Mouse (Mus musculus) spleen, postnatal 10 days (tissue): Measurements from ENCODE around the gene Gm21985.

Experiments
- DNase-seq, 2 experiments: peaks; one replicate each; pipeline ENCODE4 v3.0.0; 2021 to 2022; ENCODE audit warnings: low spot score in 2 of 2

The Gm21985 gene

DNA sequence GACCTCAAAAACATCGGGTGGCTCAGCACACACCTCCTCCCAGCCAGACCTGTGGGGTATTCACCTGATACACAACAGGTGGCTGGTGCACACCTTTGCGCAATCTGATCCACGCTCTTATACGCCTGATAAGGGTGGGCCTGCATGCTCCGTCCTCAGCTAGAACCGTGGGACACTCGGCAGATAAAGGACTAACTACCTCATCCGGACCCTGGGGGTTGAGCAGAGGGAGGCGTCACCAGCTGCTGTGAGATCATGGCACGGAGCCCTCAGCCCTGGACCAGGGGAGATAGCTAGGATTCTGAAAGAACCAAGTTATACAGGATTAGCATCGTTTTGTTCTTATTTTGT lies at the start of gene Gm21985:
Gene Gm21985, plus strand, starts transcription at position 73 of the 351 bp plus-strand sequence.
- peak; percentile 71 to 83 for DNase-seq

DNA sequence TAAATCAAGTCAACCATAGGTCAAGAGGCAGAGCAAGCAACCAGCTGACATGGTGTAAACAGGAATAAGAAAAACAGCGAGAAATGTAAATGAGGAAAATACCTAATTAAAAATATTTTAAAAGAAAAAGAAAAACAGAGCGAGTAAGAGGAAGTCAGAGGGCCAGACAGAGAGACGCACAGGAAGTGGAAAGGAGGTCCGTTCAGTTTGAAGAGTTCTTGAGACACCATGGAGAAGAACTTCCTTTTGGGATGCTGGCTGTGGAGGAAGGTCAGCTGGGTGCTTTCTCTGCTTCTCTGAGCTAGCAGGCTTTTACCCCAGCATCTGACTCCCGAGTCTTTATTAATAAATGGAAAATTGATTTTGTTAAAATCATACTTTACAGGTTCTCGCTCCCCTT lies 48.5 kb upstream of the Gm21985 start:
- no peak for DNase-seq

- DNase-seq, result no peak
Observed at GRCm38 (mm10) chr2:112220880-112221279, 45.2 kb upstream of the Gm21985 start.

GRCm38 (mm10) chr2:112222607-112223006 lies 43.5 kb upstream of the Gm21985 start:
- no peak for DNase-seq

DNA sequence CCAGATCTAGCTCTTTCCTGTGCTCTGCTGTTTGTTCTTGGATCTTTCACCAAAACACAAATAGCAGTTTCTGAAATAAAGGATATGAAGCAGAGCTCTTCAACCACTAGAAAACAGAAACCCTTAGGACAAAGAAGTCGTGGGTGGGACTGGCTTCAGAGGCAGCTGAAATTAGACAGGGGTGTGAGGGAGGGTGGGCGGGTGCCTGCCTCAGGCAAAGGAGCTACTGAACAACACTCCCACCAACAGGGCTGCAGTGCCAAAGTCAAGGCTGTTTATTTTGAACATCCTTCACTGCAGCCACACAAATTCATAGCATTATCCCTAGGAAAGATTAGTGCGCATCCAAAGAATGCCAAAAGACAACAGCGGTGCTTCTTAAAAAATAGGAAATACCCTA lies 41.8 kb upstream of the Gm21985 start:
- no peak for DNase-seq

- DNase-seq, result no peak
Observed at GRCm38 (mm10) chr2:112232623-112233022, 33.5 kb upstream of the Gm21985 start.

DNA sequence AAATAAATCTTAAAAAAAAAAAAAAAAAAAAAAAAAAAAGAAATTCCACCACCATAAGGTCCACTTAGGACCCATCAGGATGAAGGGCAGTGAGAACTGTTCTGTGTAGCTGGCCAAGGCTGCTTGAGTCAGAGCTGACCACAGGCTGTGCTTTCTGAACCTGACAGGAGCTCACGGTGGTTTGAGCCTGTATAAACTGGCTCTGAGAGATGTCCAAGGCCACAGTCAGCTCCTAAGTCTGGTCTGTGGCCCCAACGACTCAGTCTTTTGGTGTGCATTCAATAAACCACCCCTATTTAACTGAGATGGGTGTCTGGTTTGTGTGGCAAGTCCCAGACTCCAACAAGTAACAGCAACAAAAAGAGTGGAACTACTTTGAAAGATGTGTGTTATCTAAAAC lies 29.5 kb upstream of the Gm21985 start:
- DNase-seq, result no peak

- DNase-seq, result no peak
Observed at GRCm38 (mm10) chr2:112238006-112238405, 28.1 kb upstream of the Gm21985 start.

DNA sequence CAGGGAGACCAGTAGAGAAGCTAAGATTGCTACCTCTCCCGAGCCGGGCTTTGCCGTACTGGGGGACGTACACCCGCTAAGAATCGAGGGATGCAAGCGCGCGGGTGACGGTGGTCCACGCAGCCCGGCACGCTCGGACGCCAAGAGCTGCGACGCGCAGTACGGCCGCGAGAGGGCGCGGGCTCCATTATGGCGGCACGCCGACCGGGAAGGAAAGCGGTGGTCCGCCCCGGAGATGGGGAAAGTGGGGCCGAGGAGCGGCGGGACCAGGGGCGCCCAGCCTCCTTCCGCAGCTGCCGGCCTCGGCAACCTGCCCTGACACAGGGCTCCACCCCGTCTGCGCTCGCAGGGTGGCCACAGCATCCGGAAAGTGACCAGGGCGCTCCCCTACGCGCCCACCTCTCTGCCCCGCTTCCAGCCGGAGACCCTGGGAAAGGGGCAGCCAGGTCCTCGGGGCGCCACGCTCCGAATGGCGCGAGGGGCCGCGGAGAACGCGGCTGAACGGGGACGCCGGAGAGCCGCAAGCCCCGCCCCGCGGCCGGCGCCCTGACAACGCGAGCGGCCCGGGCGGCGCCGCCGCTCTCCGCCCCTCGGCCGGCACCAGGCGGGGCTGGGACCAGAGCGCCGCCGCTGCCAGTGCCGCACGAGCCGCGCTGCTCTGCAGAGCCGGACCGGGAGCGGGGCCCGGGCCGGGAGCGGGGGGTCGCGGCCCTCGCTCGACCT lies 26.7 kb upstream of the Gm21985 start, which contains the start of gene Lpcat4:
Gene Lpcat4, plus strand, starts transcription at position 257 of the 723 bp plus-strand sequence.
- peak; percentile 88 to 90 for DNase-seq

- peak in 1 of 2 experiments; percentile 44 for DNase-seq
Observed at GRCm38 (mm10) chr2:112239935-112240721, 26.0 kb upstream of the Gm21985 start.

- DNase-seq, result no peak
Observed at GRCm38 (mm10) chr2:112241787-112242186, 24.3 kb upstream of the Gm21985 start.

GRCm38 (mm10) chr2:112245307-112245706 lies 20.8 kb upstream of the Gm21985 start:
- no peak for DNase-seq

- DNase-seq, result no peak
Observed at GRCm38 (mm10) chr2:112246193-112246592, 19.9 kb upstream of the Gm21985 start.

DNA sequence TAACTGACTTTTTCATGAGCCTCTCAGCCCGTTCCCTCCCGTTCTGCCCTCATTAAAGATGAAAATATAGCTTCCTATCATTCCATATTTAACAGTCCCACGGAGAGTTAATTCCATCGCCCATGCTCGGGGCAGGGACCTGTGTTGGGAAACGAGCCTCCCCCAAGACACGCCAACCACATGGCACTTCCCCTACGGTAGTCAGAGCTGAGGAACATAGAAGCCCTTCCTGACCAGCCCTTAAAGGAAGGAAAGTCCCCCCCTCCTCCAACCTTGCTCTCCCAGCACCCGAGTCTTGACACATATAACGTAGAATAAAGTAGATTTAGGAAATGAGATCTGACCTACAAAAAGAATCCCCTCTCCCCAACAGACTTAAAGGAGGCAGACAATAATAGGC lies 18.8 kb upstream of the Gm21985 start:
- no peak for DNase-seq

GRCm38 (mm10) chr2:112249780-112250453 lies 16.2 kb upstream of the Gm21985 start:
- no peak for DNase-seq

- no peak for DNase-seq
Observed at GRCm38 (mm10) chr2:112254675-112255515, 11.2 kb upstream of the Gm21985 start.

DNA sequence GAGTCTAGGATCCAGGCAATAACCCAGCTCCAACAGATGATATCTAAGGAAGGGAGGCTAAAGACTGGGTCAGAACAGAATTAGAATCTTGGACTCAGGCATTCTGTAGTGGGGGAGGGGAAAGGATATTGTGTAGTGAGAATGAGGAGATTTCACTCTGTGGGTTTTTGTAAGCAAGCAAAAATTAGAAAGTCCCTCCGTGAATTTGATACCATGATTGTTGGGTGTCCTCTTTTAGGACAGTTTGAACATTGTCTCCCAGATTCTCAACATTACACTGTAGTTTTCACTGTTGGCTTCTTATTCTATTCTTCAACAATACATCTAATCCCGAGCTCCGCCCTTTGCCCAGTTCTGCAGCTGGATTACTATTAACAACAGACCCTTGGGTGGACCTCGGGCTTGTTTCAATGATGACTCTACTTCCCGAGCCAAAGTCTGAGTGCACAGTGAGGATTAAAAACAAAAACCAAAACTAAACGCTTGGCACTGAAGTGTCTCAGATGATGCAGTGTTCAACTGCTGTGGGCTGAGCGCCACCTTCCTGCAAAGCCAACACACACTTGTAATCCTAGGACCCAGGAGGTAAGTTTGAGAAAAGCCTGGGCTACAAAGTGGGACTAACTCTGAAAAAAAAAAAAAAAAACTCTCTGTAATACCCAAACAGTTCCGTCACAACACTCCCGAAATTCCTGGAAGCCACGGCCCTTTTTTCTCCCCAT lies 6.7 kb upstream of the Gm21985 start, which contains the start of gene Nutm1:
Gene Nutm1, minus strand, starts transcription at position 51 of the 722 bp plus-strand sequence.
- DNase-seq, result no peak

DNA sequence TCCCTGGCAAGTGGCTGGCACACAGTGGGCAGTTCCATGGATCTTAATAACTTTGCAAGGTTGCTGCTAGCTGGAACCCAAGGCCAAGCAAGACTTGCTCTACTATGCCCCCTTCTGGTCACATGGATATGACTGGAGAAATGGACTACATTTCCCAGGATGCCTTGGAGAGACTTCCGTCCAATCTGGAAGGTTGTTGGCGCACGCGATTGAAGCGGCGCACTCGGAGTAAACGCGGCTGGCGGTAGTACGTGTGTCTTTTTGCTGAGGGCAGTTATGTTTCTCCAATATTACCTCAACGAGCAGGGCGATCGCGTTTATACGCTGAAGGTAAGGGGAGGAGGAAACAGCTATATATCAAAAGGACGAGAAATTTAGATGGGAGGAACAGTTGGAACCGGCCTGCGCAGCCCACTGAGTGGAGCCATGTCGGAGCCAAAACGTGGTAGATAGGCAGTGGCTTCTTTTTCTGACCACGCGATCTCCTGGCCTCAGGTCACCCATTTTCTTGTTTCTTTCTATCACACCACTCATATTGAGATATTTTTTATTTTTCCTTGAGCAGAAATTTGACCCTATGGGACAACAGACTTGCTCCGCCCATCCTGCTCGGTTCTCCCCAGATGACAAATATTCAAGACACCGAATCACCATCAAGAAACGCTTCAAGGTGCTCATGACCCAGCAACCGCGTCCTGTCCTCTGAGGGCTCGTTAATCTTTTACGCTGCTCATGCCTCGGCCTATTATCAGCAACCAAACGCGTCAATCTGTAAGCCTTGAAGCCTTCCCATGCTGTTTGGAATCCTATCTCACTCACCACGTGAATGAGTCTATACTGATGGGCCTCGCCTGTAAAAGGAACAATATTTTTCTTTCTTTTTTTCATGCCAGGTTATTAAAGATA lies 4.1 kb upstream of the Gm21985 start, which contains the start of gene Nop10:
Gene Nop10, plus strand, starts transcription at position 179 of the 906 bp plus-strand sequence.
- DNase-seq, result peak; percentile 65 to 80

GRCm38 (mm10) chr2:112262779-112263295 lies 3.3 kb upstream of the Gm21985 start:
- DNase-seq, result no peak
